Mouse (Mus musculus): ENCODE measurements around the gene Axdnd1. TPM values are rescaled to one million over a fixed set of nuclear protein-coding genes. Genes with fewer than 3 reads are reported as not detected.
"Not testable (repeated sequence)": the region's sequence is repeated elsewhere in the genome, so short reads cannot be mapped to it uniquely, and the experiment has no call there.

Gene Axdnd1
- polyA plus RNA-seq, 3 experiments from 2014 or later, result 0.34 to 1.0 (median 0.69) TPM

DNA sequence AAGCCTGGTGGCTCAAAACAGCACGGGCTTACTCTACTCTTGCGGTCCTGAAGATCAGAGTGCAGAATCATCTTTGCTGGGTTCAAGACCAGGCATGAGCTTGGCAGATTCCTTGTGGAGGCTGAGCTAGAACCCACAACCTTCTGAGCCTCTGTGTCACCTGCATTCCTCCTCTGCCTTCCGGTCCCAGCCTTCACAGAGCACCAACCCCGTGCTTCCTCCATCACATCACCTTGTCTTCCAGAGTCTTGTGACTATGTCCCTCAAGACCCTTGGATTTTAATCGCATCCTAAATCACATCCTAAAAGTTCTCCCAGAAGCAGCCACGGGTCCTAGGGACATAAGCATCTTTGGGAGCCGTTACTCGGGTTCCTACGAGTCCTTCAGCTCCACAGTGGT lies 97.8 kb downstream of the Axdnd1 start:
- ATAC-seq, result no peak

- no peak for ATAC-seq
Observed at GRCm38 (mm10) chr1:156310630-156311029, 110.3 kb downstream of the Axdnd1 start, which contains the start of gene Nphs2. TSS of gene Nphs2 (plus strand) at chr1:156310727.

DNA sequence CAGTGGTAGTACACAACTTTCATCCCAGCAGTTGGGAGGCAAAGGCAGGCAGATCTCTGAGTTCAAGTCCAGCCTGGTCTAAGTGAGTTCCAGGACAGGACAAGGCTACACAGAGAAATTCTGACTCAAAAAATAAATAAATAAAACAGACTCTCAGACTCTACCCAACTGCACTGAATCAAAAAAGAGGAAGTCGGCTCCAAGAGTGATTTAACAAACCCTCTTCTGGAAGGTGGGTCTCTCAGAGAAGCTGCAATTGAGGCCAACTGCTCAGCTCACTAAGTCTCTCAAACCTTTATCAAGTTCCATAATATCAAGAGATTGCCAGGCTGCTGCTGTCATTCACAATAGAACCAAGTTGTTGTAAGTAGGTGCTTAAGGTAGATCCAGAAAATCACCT lies 112.4 kb downstream of the Axdnd1 start:
- ATAC-seq, result no peak

GRCm38 (mm10) chr1:156302911-156303749 lies 117.8 kb downstream of the Axdnd1 start, which contains the start of gene Tdrd5:
TSS of gene Tdrd5 (minus strand) at chr1:156303664.
- ATAC-seq, result no peak

- no peak for ATAC-seq
Observed at GRCm38 (mm10) chr1:156290016-156290415, 130.9 kb downstream of the Axdnd1 start.

DNA sequence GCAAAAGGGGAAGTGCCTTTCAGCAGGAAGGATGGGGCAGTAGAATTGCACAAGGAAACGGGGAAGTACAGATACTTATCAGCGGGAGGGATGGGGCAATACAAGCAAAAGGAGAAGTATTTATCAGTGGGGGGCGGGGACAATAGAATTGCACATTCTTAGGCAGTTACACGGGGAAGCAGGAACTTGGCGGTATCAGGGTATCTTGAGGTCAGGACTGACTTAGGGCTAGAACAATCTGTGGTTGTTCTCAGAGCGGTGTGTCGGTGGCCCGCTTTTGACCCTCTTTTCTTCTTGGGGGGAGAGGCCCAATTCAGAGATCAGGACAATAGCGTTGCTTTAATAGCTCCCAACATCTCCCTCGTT lies 131.8 kb downstream of the Axdnd1 start:
- not testable (repeated sequence) for ATAC-seq

DNA sequence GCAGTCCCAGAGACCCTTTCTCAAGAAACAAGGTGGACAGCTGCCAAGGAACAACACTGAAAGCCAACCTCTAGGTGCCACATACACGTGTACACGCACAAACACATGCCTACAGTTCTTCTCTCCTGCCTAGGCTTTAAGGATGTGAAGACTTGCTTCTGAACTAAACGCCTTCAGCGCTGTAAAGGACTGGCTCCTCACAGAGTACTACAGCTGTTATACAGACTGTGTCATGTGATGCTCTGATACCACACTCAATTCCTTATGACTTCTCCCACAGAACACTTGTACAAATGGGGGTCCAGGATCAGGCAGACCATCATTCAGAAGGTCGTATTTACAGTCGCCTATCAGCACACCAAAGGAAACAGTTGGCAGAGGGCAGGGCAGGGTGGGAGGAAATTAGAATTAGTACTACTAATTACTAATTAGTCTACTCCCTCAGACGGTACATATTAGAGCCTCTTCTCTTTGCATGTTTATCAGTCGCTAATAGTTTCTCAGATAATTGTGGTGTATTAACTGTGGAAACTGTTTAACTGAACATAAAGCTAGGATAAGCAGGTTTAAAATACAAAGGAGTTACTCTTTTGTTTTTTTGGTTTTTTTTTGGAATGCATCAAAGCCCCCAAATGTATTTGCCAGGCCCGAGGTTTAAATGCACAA lies 132.3 kb downstream of the Axdnd1 start:
- ATAC-seq, result no peak

- no peak for ATAC-seq
Observed at GRCm38 (mm10) chr1:156285541-156285896, 135.4 kb downstream of the Axdnd1 start.

DNA sequence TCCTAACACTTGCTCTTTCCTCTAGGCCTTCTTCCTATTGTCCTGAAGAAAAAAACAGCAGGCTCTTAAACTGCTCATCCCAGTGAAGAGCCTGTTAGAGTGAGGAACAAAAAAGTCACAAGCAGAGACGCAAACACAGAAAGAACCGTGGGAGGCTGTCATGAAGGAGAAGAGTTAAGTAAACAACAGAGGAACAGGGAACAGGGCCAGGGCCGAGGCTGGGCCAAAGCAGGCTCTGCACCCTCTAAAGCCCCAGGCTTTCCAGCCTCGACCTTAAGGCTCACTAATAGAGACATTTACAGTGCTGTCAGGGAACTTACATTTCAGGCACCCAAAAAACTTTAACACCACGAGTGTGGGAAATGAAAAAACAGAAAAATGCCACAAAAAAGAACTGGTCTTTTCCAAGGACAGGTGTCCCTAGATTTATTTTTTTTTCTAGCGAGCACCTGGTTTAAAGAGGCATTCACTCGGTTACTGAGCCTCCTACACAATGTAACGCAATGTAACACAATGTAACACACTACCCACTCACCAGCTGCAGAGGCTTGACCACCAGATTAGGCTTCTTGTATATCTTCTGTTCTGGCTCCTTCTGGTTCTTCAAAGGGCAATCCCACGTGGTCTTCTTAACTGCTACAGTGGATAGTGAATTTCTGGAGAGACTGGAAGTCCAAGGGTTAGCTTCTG lies 136.0 kb downstream of the Axdnd1 start:
- no peak for ATAC-seq

GRCm38 (mm10) chr1:156284207-156284606 lies 136.8 kb downstream of the Axdnd1 start:
- ATAC-seq, result no peak

GRCm38 (mm10) chr1:156280131-156280530 lies 140.8 kb downstream of the Axdnd1 start:
- ATAC-seq, result no peak

- ATAC-seq, result no peak
Observed at GRCm38 (mm10) chr1:156273647-156274046, 147.3 kb downstream of the Axdnd1 start.

Other genes with a start within 250 kb of the Axdnd1 start
- gene Fam163a, start 216.1 kb downstream of the Axdnd1 start, polyA plus RNA-seq (2017; shearing (Covaris generic)), result not detected
- not detected for gene Tdrd5, start 117.5 kb downstream of the Axdnd1 start, polyA plus RNA-seq (2017; shearing (Covaris generic))
- gene Nphs2, start 110.4 kb downstream of the Axdnd1 start, polyA plus RNA-seq (2017; shearing (Covaris generic)), result not detected
- gene Gm2000, start 55.1 kb downstream of the Axdnd1 start, polyA plus RNA-seq (2017; shearing (Covaris generic)), result 1,000 to 10,000 TPM; 1,993 to 3,267 (median 2,370) TPM
- 10 to 100 TPM; 48.8 to 63.8 (median 56.9) TPM for gene Soat1, start 53.2 kb upstream of the Axdnd1 start, polyA plus RNA-seq (2017; shearing (Covaris generic))
- 1 to 10 TPM in 2 of 3 experiments, under 1 TPM in 1; 0.90 to 8.2 (median 7.2) TPM for gene Gm10031, start 102.9 kb upstream of the Axdnd1 start, polyA plus RNA-seq (2017; shearing (Covaris generic))
- gene Abl2, start 137.6 kb upstream of the Axdnd1 start, polyA plus RNA-seq (2017; shearing (Covaris generic)), result 1 to 10 TPM; 2.8 to 6.1 (median 4.6) TPM